Mouse (Mus musculus): ENCODE data around the gene Tax1bp3. TPM values are rescaled to one million over a fixed set of nuclear protein-coding genes. Genes with fewer than 3 reads are reported as not detected.
A peak's percentile ranks its signal among the peaks of the same experiment; 100 is the strongest.

The Tax1bp3 gene
- 204 and 205 TPM in 2 replicates for polyA plus RNA-seq (2016; fragmentation: Nextera tagmentation; extraction: Ambion mirVana)

- H3K9ac ChIP-seq, result peak within 1 kb of the TSS; percentile 84
- H3K27me3 ChIP-seq, result no peaks in the 10 kb centered on the region
- under 1% methylated on average over 81 of the region's 81 CpGs for WGBS
- ATAC-seq (ENCODE audit: low FRiP score), result peak; percentile 98
- peaks cover 20% of the 10 kb centered on the region for H3K36me3 ChIP-seq
- no peaks in the 10 kb centered on the region for H3K9me3 ChIP-seq (replicated peaks)
- H3K4me1 ChIP-seq, result peaks cover 32% of the 10 kb centered on the region
- peak within 1 kb of the TSS; percentile 65 for H3K4me3 ChIP-seq
- H3K4me2 ChIP-seq (replicated peaks), result peak within 1 kb of the TSS; percentile 68
- peak within 1 kb of the TSS; percentile 91 for H3K27ac ChIP-seq
Measured at GRCm38 (mm10) chr11:73176608-73177508, at the start of gene Tax1bp3, which contains the start of gene Emc6. Tax1bp3 (plus strand) TSS chr11:73177083. Emc6 (minus strand) TSS chr11:73177037.

- H3K4me2 ChIP-seq (replicated peaks), result no peak overlapping the region
- no peak overlapping the region for H3K27ac ChIP-seq
- no peak overlapping the region for H3K9ac ChIP-seq
- H3K27me3 ChIP-seq, result no peaks in the 10 kb centered on the region
- 82% methylated on average over 7 of the region's 7 CpGs for WGBS
- no peak for ATAC-seq (ENCODE audit: low FRiP score)
- peaks cover 11% of the 10 kb centered on the region; the same call in 1 of the 2 replicates for H3K4me1 ChIP-seq
- H3K9me3 ChIP-seq (replicated peaks), result no peaks in the 10 kb centered on the region
- no peak overlapping the region for H3K4me3 ChIP-seq
- H3K36me3 ChIP-seq, result peaks cover 21% of the 10 kb centered on the region; the same call in 1 of the 2 replicates
Measured at GRCm38 (mm10) chr11:73131020-73131419, 45.9 kb upstream of the Tax1bp3 start.

GRCm38 (mm10) chr11:73132999-73133398, 43.9 kb upstream of the Tax1bp3 start:
- Histone ChIP-seq H3K4me2 (replicated peaks) (no peak overlapping the region), H3K36me3 (peaks cover 21% of the 10 kb centered on the region; the same call in 1 of the 2 replicates)

GRCm38 (mm10) chr11:73134222-73134621, 42.7 kb upstream of the Tax1bp3 start:
- Histone ChIP-seq H3K4me1 (peaks cover 28% of the 10 kb centered on the region), H3K27me3 (no peaks in the 10 kb centered on the region), H3K9me3 (replicated peaks) (no peaks in the 10 kb centered on the region), H3K4me3 (no peak overlapping the region), H3K36me3 (peaks cover 21% of the 10 kb centered on the region; the same call in 1 of the 2 replicates), H3K4me2 (replicated peaks) (no peak overlapping the region), H3K9ac (no peak overlapping the region), H3K27ac (no peak overlapping the region)
- no peak for ATAC-seq (ENCODE audit: low FRiP score)
- WGBS, result 94% methylated on average over 5 of the region's 5 CpGs

More at GRCm38 (mm10) chr11:73132999-73133398, 43.9 kb upstream of the Tax1bp3 start:
- no peaks in the 10 kb centered on the region for H3K9me3 ChIP-seq (replicated peaks)
- no peak overlapping the region for H3K27ac ChIP-seq
- H3K9ac ChIP-seq, result no peak overlapping the region
- no peaks in the 10 kb centered on the region for H3K27me3 ChIP-seq
- H3K4me1 ChIP-seq, result peaks cover 28% of the 10 kb centered on the region
- no peak overlapping the region for H3K4me3 ChIP-seq
- 93% methylated on average over 6 of the region's 6 CpGs for WGBS
- ATAC-seq (ENCODE audit: low FRiP score), result no peak

GRCm38 (mm10) chr11:73136587-73136986, 40.3 kb upstream of the Tax1bp3 start:
- Histone ChIP-seq H3K9me3 (replicated peaks) (no peaks in the 10 kb centered on the region), H3K4me1 (peaks cover 28% of the 10 kb centered on the region), H3K36me3 (peaks cover 21% of the 10 kb centered on the region; the same call in 1 of the 2 replicates), H3K27ac (no peak overlapping the region), H3K27me3 (no peaks in the 10 kb centered on the region), H3K4me2 (replicated peaks) (peak overlapping the region; percentile 82), H3K4me3 (peak overlapping the region; percentile 88), H3K9ac (0 out of 2 replicates have a peak overlapping the region, but pooled peaks have one; percentile 77)
- WGBS, result 96% methylated on average over 6 of the region's 6 CpGs
- ATAC-seq (ENCODE audit: low FRiP score), result no peak

- Histone ChIP-seq H3K9me3 (replicated peaks) (no peaks in the 10 kb centered on the region), H3K9ac (peak overlapping the region; percentile 77; the same call in 1 of the 2 replicates), H3K27me3 (no peaks in the 10 kb centered on the region), H3K4me2 (replicated peaks) (peak overlapping the region; percentile 82), H3K27ac (no peak overlapping the region), H3K4me3 (peak overlapping the region; percentile 88), H3K36me3 (peaks cover 21% of the 10 kb centered on the region; the same call in 1 of the 2 replicates), H3K4me1 (peaks cover 28% of the 10 kb centered on the region)
- no peak for ATAC-seq (ENCODE audit: low FRiP score)
- WGBS, result 45% methylated on average over 11 of the region's 11 CpGs
Measured at GRCm38 (mm10) chr11:73137116-73137515, 39.8 kb upstream of the Tax1bp3 start.

- ATAC-seq (ENCODE audit: low FRiP score), result peak; percentile 93
- Histone ChIP-seq H3K4me1 (peaks cover 28% of the 10 kb centered on the region), H3K36me3 (peaks cover 15% of the 10 kb centered on the region; the same call in 1 of the 2 replicates), H3K4me3 (peak within 1 kb of the TSS; percentile 88), H3K27me3 (no peaks in the 10 kb centered on the region), H3K4me2 (replicated peaks) (peak within 1 kb of the TSS; percentile 82), H3K27ac (no peak within 1 kb of the TSS), H3K9me3 (replicated peaks) (no peaks in the 10 kb centered on the region), H3K9ac (peak within 1 kb of the TSS; percentile 77)
- under 1% methylated on average over 84 of the region's 84 CpGs for WGBS
Measured at GRCm38 (mm10) chr11:73137591-73138501, 39.0 kb upstream of the Tax1bp3 start, which contains the start of gene Haspin. Haspin (minus strand) TSS chr11:73138294.

- ATAC-seq (ENCODE audit: low FRiP score), result no peak
- 56% methylated on average over 1 of the region's 1 CpGs for WGBS
- Histone ChIP-seq H3K4me2 (replicated peaks) (no peak overlapping the region), H3K36me3 (no peaks in the 10 kb centered on the region), H3K27me3 (no peaks in the 10 kb centered on the region), H3K4me1 (no peaks in the 10 kb centered on the region), H3K27ac (no peak overlapping the region), H3K9ac (no peak overlapping the region; the same call in 1 of the 2 replicates), H3K4me3 (no peak overlapping the region), H3K9me3 (replicated peaks) (no peaks in the 10 kb centered on the region)
Measured at GRCm38 (mm10) chr11:73144261-73144681, 32.6 kb upstream of the Tax1bp3 start.

- no peaks in the 10 kb centered on the region for H3K27me3 ChIP-seq
- H3K4me3 ChIP-seq, result no peak overlapping the region
- no peak for ATAC-seq (ENCODE audit: low FRiP score)
- H3K27ac ChIP-seq, result no peak overlapping the region
- H3K36me3 ChIP-seq, result no peaks in the 10 kb centered on the region
- H3K9me3 ChIP-seq (replicated peaks), result no peaks in the 10 kb centered on the region
- H3K9ac ChIP-seq, result no peak overlapping the region
- no peaks in the 10 kb centered on the region for H3K4me1 ChIP-seq
- H3K4me2 ChIP-seq (replicated peaks), result no peak overlapping the region
- 59% methylated on average over 10 of the region's 11 CpGs for WGBS
Measured at GRCm38 (mm10) chr11:73146026-73146974, 30.6 kb upstream of the Tax1bp3 start.

GRCm38 (mm10) chr11:73146975-73147365, 29.9 kb upstream of the Tax1bp3 start:
- no peak overlapping the region for H3K4me2 ChIP-seq (replicated peaks)
- H3K9me3 ChIP-seq (replicated peaks), result no peaks in the 10 kb centered on the region
- H3K9ac ChIP-seq, result no peak overlapping the region
- no peak overlapping the region for H3K4me3 ChIP-seq
- no peak overlapping the region for H3K27ac ChIP-seq
- WGBS, result 60% methylated on average over 7 of the region's 7 CpGs
- no peak for ATAC-seq (ENCODE audit: low FRiP score)
- no peaks in the 10 kb centered on the region for H3K27me3 ChIP-seq
- H3K36me3 ChIP-seq, result no peaks in the 10 kb centered on the region
- H3K4me1 ChIP-seq, result no peaks in the 10 kb centered on the region

- Histone ChIP-seq H3K27me3 (no peaks in the 10 kb centered on the region), H3K36me3 (no peaks in the 10 kb centered on the region), H3K4me3 (no peak overlapping the region), H3K4me2 (replicated peaks) (no peak overlapping the region), H3K27ac (no peak overlapping the region), H3K4me1 (no peaks in the 10 kb centered on the region), H3K9ac (no peak overlapping the region), H3K9me3 (replicated peaks) (no peaks in the 10 kb centered on the region)
- no peak for ATAC-seq (ENCODE audit: low FRiP score)
- 77% methylated on average over 9 of the region's 9 CpGs for WGBS
Measured at GRCm38 (mm10) chr11:73148209-73148608, 28.7 kb upstream of the Tax1bp3 start.
